In the genomic region with DNA sequence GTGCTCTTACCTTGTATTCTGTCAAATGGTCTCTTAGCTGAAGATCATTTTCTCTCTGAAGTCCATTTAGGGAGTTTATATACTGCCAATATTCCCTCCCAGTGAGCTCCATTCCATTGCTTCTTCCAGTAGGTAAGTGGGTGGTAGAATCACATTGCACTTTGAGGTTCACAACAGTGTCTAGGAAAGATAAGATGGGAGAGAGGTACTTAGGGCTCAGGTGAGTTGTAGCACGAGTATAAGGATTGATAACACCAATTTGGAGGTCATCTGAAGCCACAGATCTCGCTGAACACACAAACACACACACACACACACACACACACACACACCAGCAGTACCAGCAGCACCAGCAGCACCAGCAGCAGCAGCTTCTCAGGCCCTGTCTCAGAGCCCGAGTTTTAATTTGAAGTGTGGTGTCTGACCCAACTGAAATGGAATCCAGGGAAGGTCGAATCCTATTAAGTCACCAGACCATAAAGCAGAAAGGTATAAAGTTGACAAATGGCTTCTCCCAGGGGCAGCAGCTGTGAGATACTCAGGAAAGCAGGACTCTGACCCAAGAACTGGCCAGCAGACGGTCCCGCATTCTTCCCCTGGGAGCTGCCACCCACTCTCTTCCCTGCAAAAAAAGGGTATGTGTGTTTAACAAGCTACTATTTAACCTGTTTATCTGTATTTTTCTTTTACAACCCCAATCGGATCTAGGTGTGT, we compare ENCODE assay signal across 17 mouse cellular contexts.
DNase-seq lines count a peak whose midpoint lies in the region; ATAC-seq and TF ChIP-seq lines count a peak whose summit lies in the region.
"Had no signal": no experiment of that assay in that cellular context is flagged by ENCODE, and none has a peak within 500 bp of the region (broad histone marks: within the 10 kb centered on the region; RNA-seq: fewer than 3 reads in every experiment).

No protein-coding gene starts in this region.

- H3K9ac ChIP-seq in kidney, embryonic 15.5 days = no peak overlapping the region
- no peak overlapping the region for H3K9ac ChIP-seq in intestine, embryonic 15.5 days
- H3K9ac ChIP-seq: heart, embryonic 15.5 days; liver, postnatal 0 days had no signal

- H3K27ac ChIP-seq in kidney, embryonic 15.5 days = no peak overlapping the region
- H3K27ac ChIP-seq in intestine, embryonic 15.5 days = peak overlapping the region; percentile 64
- no peak overlapping the region for H3K27ac ChIP-seq in cerebellum, adult 2 months (ENCODE audit: insufficient read depth, low read length)
- H3K27ac ChIP-seq: gastrocnemius, adult 2 months; heart, embryonic 15.5 days; midbrain, embryonic 10.5 days had no signal

- no peak for TF ChIP-seq CTCF in Patski (IDR thresholded peaks at IDR 0.05)
- no peak for TF ChIP-seq CTCF in cerebellum, adult 2 months (IDR thresholded peaks at IDR 0.05; ENCODE audit: borderline replicate concordance, insufficient read depth, low read depth, low read length)

- no peaks in the 10 kb centered on the region for H3K36me3 ChIP-seq in kidney, embryonic 15.5 days
- H3K36me3 ChIP-seq in intestine, embryonic 15.5 days = no peaks in the 10 kb centered on the region
- H3K36me3 ChIP-seq: heart, embryonic 15.5 days; midbrain, embryonic 10.5 days had no signal

- no peak for DNase-seq in kidney, postnatal 25 days
- peak; percentile 67 for DNase-seq in Patski (ENCODE audit: low read depth, low spot score)
- peak; percentile 29 for DNase-seq in retina, embryonic 14.5 days (ENCODE audit: low spot score)
- no peak for DNase-seq in cerebellum, adult 2 months
- DNase-seq in layer of hippocampus, postnatal 36 days = no peak
- no peak for DNase-seq in layer of hippocampus, adult 11-12 months (ENCODE audit: low spot score)
- DNase-seq: cerebellum, adult 9-11 months; gastrocnemius, adult 2 months; heart, adult 18-20 months; liver; liver, postnatal 0 days; thymus, adult 2 months had no signal

- no peaks in the 10 kb centered on the region for H3K27me3 ChIP-seq in kidney, embryonic 15.5 days
- no peaks in the 10 kb centered on the region for H3K27me3 ChIP-seq in Patski
- no peaks in the 10 kb centered on the region for H3K27me3 ChIP-seq in intestine, embryonic 15.5 days (replicated peaks)
- no peaks in the 10 kb centered on the region for H3K27me3 ChIP-seq in cerebellum, adult 2 months (ENCODE audit: control insufficient read depth, insufficient read depth, low read length)
- H3K27me3 ChIP-seq: heart, embryonic 15.5 days had no signal

- POLR2A ChIA-PET in Patski (lab: Charles Lee) = interaction anchor here (0.6 to 1.6 kb wide), 2 partner anchors 26 to 112 kb away, joined by 3 read pairs; no protein-coding TSS in a partner anchor

- no peak overlapping the region for H3K4me2 ChIP-seq in kidney, embryonic 15.5 days
- H3K4me2 ChIP-seq in intestine, embryonic 15.5 days (replicated peaks) = no peak overlapping the region
- H3K4me2 ChIP-seq: heart, embryonic 15.5 days had no signal

- H3K4me3 ChIP-seq in kidney, embryonic 15.5 days (replicated peaks) = no peak overlapping the region
- no peak overlapping the region for H3K4me3 ChIP-seq in intestine, embryonic 15.5 days (replicated peaks)
- no peak overlapping the region for H3K4me3 ChIP-seq in cerebellum, adult 2 months (replicated peaks; ENCODE audit: insufficient read depth, low read depth, low read length)
- H3K4me3 ChIP-seq: gastrocnemius, adult 2 months; heart, embryonic 15.5 days; midbrain, embryonic 10.5 days had no signal

- in situ Hi-C loops in Patski (cut with MboI; ENCODE audit: low pct_unique_long_range_greater_than_20kb) = no loop called here

- CTCF ChIA-PET in Patski (lab: Charles Lee) = interaction anchor here (1.6 kb wide), 1 partner anchor 26 kb away, joined by 4 read pairs; no protein-coding TSS in a partner anchor

- no peaks in the 10 kb centered on the region for H3K9me3 ChIP-seq in kidney, embryonic 15.5 days (replicated peaks)
- H3K9me3 ChIP-seq in intestine, embryonic 15.5 days = no peaks in the 10 kb centered on the region
- H3K9me3 ChIP-seq: heart, embryonic 15.5 days; midbrain, embryonic 10.5 days had no signal

- peak; percentile 95 for ATAC-seq in kidney, embryonic 15.5 days (replicated peaks; ENCODE audit: low FRiP score)
- peak; percentile 97 for ATAC-seq in Patski
- ATAC-seq in intestine, embryonic 15.5 days = peak; percentile 98
- ATAC-seq: forebrain, embryonic 14.5 days; liver, postnatal 0 days had no signal

- WGBS in kidney, embryonic 15.5 days = 14% methylated on average over 7 of the region's 7 CpGs
- WGBS in intestine, embryonic 15.5 days = 38% methylated on average over 7 of the region's 7 CpGs
- 57% methylated on average over 7 of the region's 7 CpGs for WGBS in cerebellum, adult 2 months

- peaks cover 7% of the 10 kb centered on the region for H3K4me1 ChIP-seq in kidney, embryonic 15.5 days
- H3K4me1 ChIP-seq in intestine, embryonic 15.5 days (replicated peaks) = no peaks in the 10 kb centered on the region
- no peaks in the 10 kb centered on the region for H3K4me1 ChIP-seq in cerebellum, adult 2 months (ENCODE audit: control insufficient read depth, insufficient read depth, low read length)
- H3K4me1 ChIP-seq: heart, embryonic 15.5 days; midbrain, embryonic 10.5 days had no signal

- TF ChIP-seq POLR2A in cerebellum, adult 2 months (IDR thresholded peaks at IDR 0.05; ENCODE audit: borderline replicate concordance, insufficient read depth, low read length) = no peak

Comparison
In these comparisons a context has a peak if more than half of its experiments do, and no peak if none do; other contexts are left out.
1. DNase-seq: peak in Patski (single experiment) and retina, embryonic 14.5 days (single experiment); none in kidney, postnatal 25 days (0 of 2), cerebellum, adult 2 months (0 of 2), layer of hippocampus, postnatal 36 days (0 of 2) and layer of hippocampus, adult 11-12 months (single experiment).
2. Peak in every context shown above with its lines, with median percentiles within 50 percentile points of each other: ATAC-seq.